Mouse (Mus musculus): Measurements from ENCODE around the gene Foxk1. TPM values are rescaled to one million over a fixed set of nuclear protein-coding genes. Genes with fewer than 3 reads are reported as not detected.

Gene Foxk1
- polyA plus RNA-seq (2012; fragmentation: generic; extraction: Trizol): 1 to 10 TPM; 1.9 to 7.4 TPM

GRCm38 (mm10) chr5:142400981-142401640, at the start of gene Foxk1:
Gene Foxk1, plus strand, starts transcription at chr5:142401497.

GRCm38 (mm10) chr5:142463461-142464454, 62.5 kb downstream of the Foxk1 start, which contains the start of gene Ap5z1:
Gene Ap5z1, plus strand, starts transcription at chr5:142463944.

Other genes with a start within 250 kb of the Foxk1 start
- gene Ap5z1, start 62.4 kb downstream of the Foxk1 start, polyA plus RNA-seq (2012; fragmentation: generic; extraction: Trizol): 10 to 100 TPM in 1 of 2 experiments, 1 to 10 TPM in 1; 4.2 to 11.7 TPM
- under 1 TPM in 1 of 2 experiments, not detected in 1; 0.04 TPM for gene Papolb, start 128.6 kb downstream of the Foxk1 start, polyA plus RNA-seq (2012; fragmentation: generic; extraction: Trizol)
- 1 to 10 TPM; 2.3 to 5.5 TPM for gene Radil, start 149.6 kb downstream of the Foxk1 start, polyA plus RNA-seq (2012; fragmentation: generic; extraction: Trizol)
- gene Mmd2, start 207.3 kb downstream of the Foxk1 start, polyA plus RNA-seq (2012; fragmentation: generic; extraction: Trizol): not detected
- gene Wipi2, start 226.2 kb downstream of the Foxk1 start, polyA plus RNA-seq (2012; fragmentation: generic; extraction: Trizol): 10 to 100 TPM; 20.1 to 24.7 TPM